In genomic region chr2:15144781-15145180, GRCm38 (mm10) we compare ENCODE assay signal across 24 mouse cellular contexts.
DNase-seq lines count a peak whose midpoint lies in the region; ATAC-seq lines count a peak whose summit lies in the region.
"Had no signal": no experiment of that assay in that cellular context is flagged by ENCODE, and none has a peak within 500 bp of the region (broad histone marks: within the 10 kb centered on the region; RNA-seq: fewer than 3 reads in every experiment).

No protein-coding gene starts in this region.

- H3K27ac ChIP-seq in intestine, embryonic 16.5 days (ENCODE audit: low read length) = no peak overlapping the region
- H3K27ac ChIP-seq in embryonic facial prominence, embryonic 10.5 days (replicated peaks) = no peak overlapping the region

- H3K4me3 ChIP-seq in intestine, embryonic 16.5 days (ENCODE audit: low read length) = no peak overlapping the region
- H3K4me3 ChIP-seq in embryonic facial prominence, embryonic 10.5 days = no peak overlapping the region

- no peak for ATAC-seq in intestine, embryonic 16.5 days
- ATAC-seq: activated CD4-positive, CD25-positive, alpha-beta regulatory T cell, adult 4 months; CD4-positive, CD25-positive, alpha-beta regulatory T cell, adult 4 months; Patski had no signal

- H3K9me3 ChIP-seq in intestine, embryonic 16.5 days (ENCODE audit: control insufficient read depth, low read length) = no peaks in the 10 kb centered on the region
- no peaks in the 10 kb centered on the region for H3K9me3 ChIP-seq in embryonic facial prominence, embryonic 10.5 days
- H3K9me3 ChIP-seq: G1E had no signal

- no peaks in the 10 kb centered on the region for H3K4me1 ChIP-seq in intestine, embryonic 16.5 days (ENCODE audit: control insufficient read depth, insufficient read depth, low read length)
- no peaks in the 10 kb centered on the region for H3K4me1 ChIP-seq in embryonic facial prominence, embryonic 10.5 days

- H3K9ac ChIP-seq in intestine, embryonic 16.5 days (ENCODE audit: low read depth, low read length) = no peak overlapping the region

- DNase-seq in ES-CJ7 (ENCODE audit: low read depth, low spot score) = peak; percentile 60
- peak; percentile 31 for DNase-seq in R1 (ENCODE audit: low read depth, low spot score)
- DNase-seq in ZHBTc4 (ENCODE audit: low read depth, low spot score) = peak; percentile 69
- DNase-seq in kidney, postnatal 36 days = no peak
- no peak for DNase-seq in embryonic facial prominence, embryonic 10.5 days (ENCODE audit: low spot score)
- DNase-seq: adrenal gland, adult 2 months; adrenal gland, adult 8-10 months; adrenal gland, postnatal 10 days; adrenal gland, postnatal 14 days; adrenal gland, postnatal 25 days; adrenal gland, postnatal 36 days; B cell, adult 2 months; cerebellum, adult 11 months; cerebellum, adult 11-12 months; cerebellum, adult 18-20 months; cerebellum, adult 2 months; cerebellum, adult 8-10 months; cerebellum, adult 9-10 months had no signal

- no peak overlapping the region for H3K4me2 ChIP-seq in intestine, embryonic 16.5 days (ENCODE audit: low read depth, low read length)

- no peaks in the 10 kb centered on the region for H3K36me3 ChIP-seq in intestine, embryonic 16.5 days (ENCODE audit: control insufficient read depth, insufficient read depth, low read length)
- no peaks in the 10 kb centered on the region for H3K36me3 ChIP-seq in embryonic facial prominence, embryonic 10.5 days (replicated peaks)
- H3K36me3 ChIP-seq: G1E had no signal

- WGBS in intestine, embryonic 16.5 days = 96% methylated on average over 2 of the region's 2 CpGs
- WGBS in embryonic facial prominence, embryonic 10.5 days = 92% methylated on average over 2 of the region's 2 CpGs

- H3K27me3 ChIP-seq in intestine, embryonic 16.5 days (replicated peaks; ENCODE audit: control insufficient read depth, insufficient read depth, low read length) = no peaks in the 10 kb centered on the region
- no peaks in the 10 kb centered on the region for H3K27me3 ChIP-seq in embryonic facial prominence, embryonic 10.5 days (replicated peaks; ENCODE audit: low read depth, poor library complexity, severe bottlenecking)
- H3K27me3 ChIP-seq: CH12.LX had no signal

Comparison
In these comparisons a context has a peak if more than half of its experiments do, and no peak if none do; other contexts are left out.
1. DNase-seq: peak in ES-CJ7 (single experiment), R1 (single experiment) and ZHBTc4 (single experiment); none in kidney, postnatal 36 days (0 of 2) and embryonic facial prominence, embryonic 10.5 days (single experiment).